Mouse (Mus musculus): ENCODE data around the gene Capns2. TPM values are rescaled to one million over a fixed set of nuclear protein-coding genes. Genes with fewer than 3 reads are reported as not detected.
A peak's percentile ranks its signal among the peaks of the same experiment; 100 is the strongest.

The Capns2 gene
- polyA plus RNA-seq (2012; ENCODE audit: insufficient read depth, insufficient read length, missing spikeins) = 2.8 and 4.9 TPM in 2 replicates

DNA sequence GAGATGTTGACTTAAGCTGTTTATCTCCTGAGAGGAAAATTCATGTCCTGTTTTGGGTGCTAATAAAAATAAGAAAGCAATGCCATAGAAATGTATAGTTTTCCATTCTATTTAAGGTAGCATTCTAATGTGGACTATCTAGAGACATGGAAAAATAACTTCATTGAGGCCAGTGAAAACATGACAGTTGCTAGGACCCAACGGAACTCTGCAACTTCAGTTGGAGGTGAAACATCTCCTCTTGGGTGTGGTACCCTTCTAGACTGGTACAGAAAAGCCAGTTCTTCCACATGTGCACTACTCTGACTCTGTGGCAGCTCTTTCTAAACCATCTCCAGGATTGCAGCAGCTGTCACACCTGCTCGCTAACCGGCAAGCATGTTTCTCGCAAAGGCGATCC is at the start of gene Capns2:
Gene Capns2, plus strand, starts transcription at position 301 of the 400 bp plus-strand sequence.
- Histone ChIP-seq H3K4me3 (ENCODE audit: insufficient read depth, low read length) (no peak within 1 kb of the TSS), H3K4me1 (ENCODE audit: control insufficient read depth, insufficient read depth, low read length) (0 out of 2 replicates have a peak, but pooled peaks cover 2% of the 10 kb centered on the region), H3K27ac (ENCODE audit: insufficient read depth, low read depth, low read length) (no peak within 1 kb of the TSS)
- TF ChIP-seq CTCF (IDR thresholded peaks at IDR 0.05; ENCODE audit: low read depth, low read length) (no peak), POLR2A (IDR thresholded peaks at IDR 0.05; ENCODE audit: borderline replicate concordance, low read depth, low read length) (no peak)

DNA sequence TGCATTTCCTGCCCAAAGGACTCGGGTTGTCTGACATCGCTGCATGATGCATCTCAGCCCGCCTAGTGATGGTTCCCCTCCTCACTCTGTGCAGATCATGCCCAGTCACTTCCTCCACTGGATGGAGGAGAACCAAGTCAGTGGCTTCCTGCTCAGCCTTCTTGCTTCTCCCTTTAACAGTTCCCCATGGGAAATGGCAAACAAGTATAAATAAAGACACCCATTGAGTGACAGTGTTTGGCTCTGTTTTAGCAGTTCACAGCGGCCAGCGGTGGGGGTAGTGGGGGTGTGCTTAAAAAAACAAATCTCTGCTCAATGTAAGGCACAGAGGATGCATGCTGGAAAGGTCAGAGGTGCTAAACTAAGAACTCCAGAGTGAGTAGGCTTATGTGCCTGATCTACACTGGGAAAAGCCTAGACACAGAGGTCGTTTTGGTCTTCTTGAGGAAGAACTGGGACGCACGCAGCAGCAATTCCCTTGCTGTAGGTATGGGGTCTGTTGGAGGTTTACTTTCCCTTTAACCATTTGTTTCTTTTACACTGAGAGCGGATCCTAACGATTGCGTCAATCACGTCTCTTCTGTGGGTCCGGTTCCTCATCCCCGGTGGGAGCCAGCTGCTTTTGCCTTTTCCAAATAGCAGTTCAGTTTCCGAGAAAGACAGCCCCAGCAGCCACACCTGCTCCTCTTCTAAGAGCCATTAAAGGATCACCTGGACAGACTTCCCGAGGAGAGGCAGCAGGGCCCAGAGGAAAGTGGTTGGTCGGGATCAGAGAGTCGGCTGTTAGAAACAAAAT is 47.8 kb upstream of the Capns2 start:
- peaks cover 35% of the 10 kb centered on the region for H3K4me1 ChIP-seq (ENCODE audit: control insufficient read depth, insufficient read depth, low read length)
- H3K27ac ChIP-seq (ENCODE audit: insufficient read depth, low read depth, low read length) = peak overlapping the region; percentile 86
- no peak for TF ChIP-seq POLR2A (IDR thresholded peaks at IDR 0.05; ENCODE audit: borderline replicate concordance, low read depth, low read length)
- TF ChIP-seq CTCF (IDR thresholded peaks at IDR 0.05; ENCODE audit: low read depth, low read length) = no peak
- peak overlapping the region; percentile 50 for H3K4me3 ChIP-seq (ENCODE audit: insufficient read depth, low read length)

DNA sequence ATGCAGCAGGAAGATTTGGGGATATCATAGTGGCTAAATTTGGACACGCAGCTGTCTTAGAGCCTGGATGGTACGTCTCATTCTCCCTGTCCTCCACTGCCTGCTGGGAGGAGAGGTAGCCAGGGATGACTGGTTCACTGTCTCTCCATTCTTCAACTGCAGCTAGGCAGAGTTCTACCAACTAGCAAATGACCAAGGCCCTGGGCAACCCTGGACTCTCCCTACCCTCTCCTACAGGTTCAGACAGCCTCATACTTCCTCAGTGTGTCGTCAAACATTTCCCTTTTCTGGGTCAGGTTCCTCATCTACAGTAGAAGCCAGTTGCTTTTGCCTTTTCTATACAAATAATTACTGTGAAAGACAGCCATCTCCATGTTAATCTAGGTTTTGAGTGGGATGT is 46.5 kb upstream of the Capns2 start:
- Histone ChIP-seq H3K27ac (ENCODE audit: insufficient read depth, low read depth, low read length) (peak overlapping the region; percentile 86), H3K4me3 (ENCODE audit: insufficient read depth, low read length) (peak overlapping the region; percentile 89), H3K4me1 (ENCODE audit: control insufficient read depth, insufficient read depth, low read length) (peaks cover 35% of the 10 kb centered on the region)
- TF ChIP-seq CTCF (IDR thresholded peaks at IDR 0.05; ENCODE audit: low read depth, low read length) (no peak), POLR2A (IDR thresholded peaks at IDR 0.05; ENCODE audit: borderline replicate concordance, low read depth, low read length) (no peak)

DNA sequence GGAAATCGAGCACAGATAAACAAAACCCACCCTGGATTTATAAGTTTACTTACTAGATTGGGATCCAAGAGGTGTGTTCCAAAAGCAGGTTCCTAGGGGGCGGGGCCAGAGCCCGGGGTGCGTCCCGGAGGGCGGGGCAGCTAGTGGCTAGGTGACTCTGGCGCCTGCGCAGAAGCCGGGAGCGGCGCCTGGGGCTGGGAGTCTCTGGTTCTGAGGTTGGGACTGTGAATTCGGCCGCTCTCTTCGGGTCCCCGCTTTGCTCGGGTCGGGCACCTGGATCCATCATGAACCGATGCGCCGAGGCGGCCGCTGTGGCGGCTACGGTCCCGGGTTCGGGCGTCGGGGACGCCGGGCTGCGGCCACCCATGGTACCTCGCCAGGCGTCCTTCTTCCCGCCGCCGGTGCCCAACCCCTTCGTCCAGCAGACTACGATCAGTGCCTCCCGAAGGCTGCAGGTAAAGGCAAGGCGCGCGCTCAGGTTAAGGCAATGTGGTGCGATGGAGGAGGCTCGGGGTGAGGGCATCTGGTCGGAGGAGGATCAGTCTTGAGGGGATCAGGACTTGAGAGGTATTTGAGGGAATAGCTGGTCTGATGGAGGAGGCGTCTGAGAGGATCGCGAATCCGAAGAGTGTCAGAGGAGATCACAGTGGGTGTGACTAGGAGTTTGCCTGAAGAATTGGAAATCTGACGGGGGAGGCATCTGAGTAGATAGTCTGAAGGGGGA is 45.9 kb upstream of the Capns2 start, which contains the start of gene Lpcat2:
Gene Lpcat2, plus strand, starts transcription at position 169 of the 724 bp plus-strand sequence.
- Histone ChIP-seq H3K4me1 (ENCODE audit: control insufficient read depth, insufficient read depth, low read length) (peaks cover 29% of the 10 kb centered on the region), H3K27ac (ENCODE audit: insufficient read depth, low read depth, low read length) (peak within 1 kb of the TSS; percentile 86), H3K4me3 (ENCODE audit: insufficient read depth, low read length) (peak within 1 kb of the TSS; percentile 89)
- no peak for TF ChIP-seq CTCF (IDR thresholded peaks at IDR 0.05; ENCODE audit: low read depth, low read length)
- no peak for TF ChIP-seq POLR2A (IDR thresholded peaks at IDR 0.05; ENCODE audit: borderline replicate concordance, low read depth, low read length)

- Histone ChIP-seq H3K4me3 (ENCODE audit: insufficient read depth, low read length) (peak overlapping the region; percentile 89), H3K27ac (ENCODE audit: insufficient read depth, low read depth, low read length) (0 out of 2 replicates have a peak overlapping the region, but pooled peaks have one; percentile 13), H3K4me1 (ENCODE audit: control insufficient read depth, insufficient read depth, low read length) (peaks cover 28% of the 10 kb centered on the region)
- no peak for TF ChIP-seq CTCF (IDR thresholded peaks at IDR 0.05; ENCODE audit: low read depth, low read length)
- no peak for TF ChIP-seq POLR2A (IDR thresholded peaks at IDR 0.05; ENCODE audit: borderline replicate concordance, low read depth, low read length)
Measured at GRCm38 (mm10) chr8:92856273-92856986, 44.8 kb upstream of the Capns2 start.

GRCm38 (mm10) chr8:92858475-92859182 is 42.6 kb upstream of the Capns2 start:
- no peak for TF ChIP-seq CTCF (IDR thresholded peaks at IDR 0.05; ENCODE audit: low read depth, low read length)
- TF ChIP-seq POLR2A (IDR thresholded peaks at IDR 0.05; ENCODE audit: borderline replicate concordance, low read depth, low read length) = no peak
- H3K4me3 ChIP-seq (ENCODE audit: insufficient read depth, low read length) = no peak overlapping the region

DNA sequence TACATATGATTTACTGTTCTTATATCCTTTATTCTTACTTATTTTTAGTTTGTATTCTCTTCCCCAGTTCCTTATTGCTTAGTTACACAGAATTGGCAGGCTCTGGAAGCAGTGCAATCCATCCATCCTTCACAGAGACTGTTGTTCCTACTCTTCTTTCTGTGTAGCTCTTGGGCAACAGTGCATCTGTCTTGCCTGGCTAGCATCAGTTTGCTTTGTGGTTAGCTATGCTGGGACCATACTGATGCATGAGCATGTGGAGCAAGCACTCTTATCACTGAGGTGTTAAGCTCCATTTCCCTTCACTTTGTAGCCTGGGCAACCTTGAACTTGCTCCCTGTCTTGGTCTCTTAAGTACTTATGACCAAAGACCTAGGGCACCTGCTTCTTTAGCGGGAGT is 39.2 kb upstream of the Capns2 start:
- Histone ChIP-seq H3K4me1 (ENCODE audit: control insufficient read depth, insufficient read depth, low read length) (peaks cover 13% of the 10 kb centered on the region), H3K27ac (ENCODE audit: insufficient read depth, low read depth, low read length) (no peak overlapping the region), H3K4me3 (ENCODE audit: insufficient read depth, low read length) (no peak overlapping the region)
- TF ChIP-seq POLR2A (IDR thresholded peaks at IDR 0.05; ENCODE audit: borderline replicate concordance, low read depth, low read length) = no peak
- TF ChIP-seq CTCF (IDR thresholded peaks at IDR 0.05; ENCODE audit: low read depth, low read length) = no peak

More at GRCm38 (mm10) chr8:92858475-92859182, 42.6 kb upstream of the Capns2 start:
- Histone ChIP-seq H3K27ac (ENCODE audit: insufficient read depth, low read depth, low read length) (no peak overlapping the region), H3K4me1 (ENCODE audit: control insufficient read depth, insufficient read depth, low read length) (peaks cover 24% of the 10 kb centered on the region)

GRCm38 (mm10) chr8:92870281-92870680 is 30.9 kb upstream of the Capns2 start:
- Histone ChIP-seq H3K27ac (ENCODE audit: insufficient read depth, low read depth, low read length) (no peak overlapping the region), H3K4me3 (ENCODE audit: insufficient read depth, low read length) (no peak overlapping the region), H3K4me1 (ENCODE audit: control insufficient read depth, insufficient read depth, low read length) (peaks cover 28% of the 10 kb centered on the region)
- TF ChIP-seq POLR2A (IDR thresholded peaks at IDR 0.05; ENCODE audit: borderline replicate concordance, low read depth, low read length) = no peak
- no peak for TF ChIP-seq CTCF (IDR thresholded peaks at IDR 0.05; ENCODE audit: low read depth, low read length)
